Mouse (Mus musculus): ENCODE data around the gene Accsl. TPM values are rescaled to one million over a fixed set of nuclear protein-coding genes. Genes with fewer than 3 reads are reported as not detected.

Gene Accsl
- polyA plus RNA-seq, 1 experiment from 2014 or later = not detected

DNA sequence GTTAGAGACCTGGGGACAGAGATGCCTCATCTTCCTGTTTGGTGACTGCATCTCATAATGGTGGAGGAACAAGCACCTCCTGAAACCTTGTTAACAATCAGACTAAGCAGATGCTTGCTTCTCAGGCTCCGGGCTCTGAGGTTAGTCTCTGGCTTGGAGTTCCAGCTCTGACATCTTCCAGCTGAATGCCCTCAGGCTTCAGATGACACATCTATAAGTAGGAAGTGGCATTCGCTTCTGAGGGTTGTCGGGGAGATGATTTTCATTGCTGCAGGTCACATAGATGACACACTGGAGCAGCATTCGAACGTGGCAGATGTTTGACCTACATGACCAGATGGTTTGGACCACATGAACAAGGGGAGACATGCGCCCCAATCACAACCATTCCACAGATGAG lies 19.4 kb upstream of the Accsl start:
- H3K36me3 ChIP-seq = no peaks in the 10 kb centered on the region
- no peaks in the 10 kb centered on the region for H3K9me3 ChIP-seq
- H3K4me3 ChIP-seq = no peak overlapping the region
- H3K27ac ChIP-seq = no peak overlapping the region
- no peaks in the 10 kb centered on the region for H3K27me3 ChIP-seq (ENCODE audit: insufficient read depth, poor library complexity, severe bottlenecking)
- no peak for DNase-seq (ENCODE audit: low spot score)
- WGBS = 91% methylated on average over 6 of the region's 6 CpGs
- H3K4me1 ChIP-seq (replicated peaks) = peaks cover 24% of the 10 kb centered on the region

DNA sequence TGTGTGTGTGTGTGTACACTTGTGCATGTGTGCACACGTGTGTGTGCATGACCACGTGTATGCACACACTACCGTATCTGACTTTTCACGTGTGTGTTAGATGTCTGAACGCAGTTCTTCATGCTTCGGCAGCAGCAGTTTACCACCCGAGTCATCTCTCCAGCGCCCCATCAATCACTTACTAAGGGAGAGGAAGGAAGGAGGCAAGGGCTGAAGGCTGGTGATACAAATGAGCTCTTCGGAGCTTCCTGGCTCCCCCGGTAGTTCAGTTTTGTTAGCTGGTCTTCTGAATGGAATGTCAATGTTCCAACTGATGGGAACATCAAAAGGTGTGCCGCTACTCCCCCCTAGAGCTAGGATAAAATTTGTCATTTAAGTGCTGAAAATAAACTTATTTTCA lies 18.3 kb upstream of the Accsl start:
- 85% methylated on average over 11 of the region's 11 CpGs for WGBS
- Histone ChIP-seq H3K27ac (no peak overlapping the region), H3K9me3 (no peaks in the 10 kb centered on the region), H3K4me3 (no peak overlapping the region), H3K4me1 (replicated peaks) (peaks cover 21% of the 10 kb centered on the region), H3K36me3 (no peaks in the 10 kb centered on the region), H3K27me3 (ENCODE audit: insufficient read depth, poor library complexity, severe bottlenecking) (no peaks in the 10 kb centered on the region)
- DNase-seq (ENCODE audit: low spot score) = no peak

GRCm38 (mm10) chr2:93886013-93886794 lies 17.2 kb upstream of the Accsl start:
- 70% methylated on average over 10 of the region's 10 CpGs for WGBS
- Histone ChIP-seq H3K27me3 (ENCODE audit: insufficient read depth, poor library complexity, severe bottlenecking) (no peaks in the 10 kb centered on the region), H3K4me1 (replicated peaks) (peaks cover 11% of the 10 kb centered on the region), H3K36me3 (no peaks in the 10 kb centered on the region), H3K4me3 (no peak overlapping the region), H3K9me3 (no peaks in the 10 kb centered on the region), H3K27ac (no peak overlapping the region; the same call in 1 of the 2 replicates)
- DNase-seq (ENCODE audit: low spot score) = no peak

DNA sequence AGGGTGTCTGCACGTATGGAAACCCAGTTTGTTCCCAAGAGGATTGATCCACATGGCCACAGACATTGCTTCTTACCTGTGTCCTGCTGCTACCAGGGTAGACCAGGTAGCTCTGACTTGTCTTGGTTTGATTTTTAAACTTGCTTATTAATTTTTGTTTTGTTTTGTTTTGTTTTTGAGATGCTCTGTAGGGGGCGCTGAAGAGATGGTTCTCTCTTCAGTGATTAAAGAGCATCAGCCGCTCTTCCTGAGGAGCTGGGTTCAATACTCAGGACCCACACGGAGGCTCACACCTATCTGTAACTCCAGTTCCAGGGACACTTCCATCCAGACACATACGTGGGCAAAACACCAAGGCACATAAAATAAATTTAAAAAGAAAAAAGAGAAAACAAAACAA lies 14.1 kb upstream of the Accsl start:
- no peaks in the 10 kb centered on the region for H3K4me1 ChIP-seq (replicated peaks)
- no peaks in the 10 kb centered on the region for H3K27me3 ChIP-seq (ENCODE audit: insufficient read depth, poor library complexity, severe bottlenecking)
- 57% methylated on average over 5 of the region's 5 CpGs for WGBS
- H3K9me3 ChIP-seq = no peaks in the 10 kb centered on the region
- no peaks in the 10 kb centered on the region for H3K36me3 ChIP-seq
- no peak overlapping the region for H3K27ac ChIP-seq
- DNase-seq (ENCODE audit: low spot score) = no peak
- no peak overlapping the region for H3K4me3 ChIP-seq

GRCm38 (mm10) chr2:93881640-93882367 lies 12.8 kb upstream of the Accsl start:
- Histone ChIP-seq H3K27me3 (ENCODE audit: insufficient read depth, poor library complexity, severe bottlenecking) (no peaks in the 10 kb centered on the region), H3K9me3 (no peaks in the 10 kb centered on the region), H3K36me3 (no peaks in the 10 kb centered on the region), H3K4me3 (no peak overlapping the region), H3K4me1 (replicated peaks) (no peaks in the 10 kb centered on the region), H3K27ac (peak overlapping the region; percentile 23; the same call in 1 of the 2 replicates)
- WGBS = 91% methylated on average over 9 of the region's 9 CpGs
- no peak for DNase-seq (ENCODE audit: low spot score)

DNA sequence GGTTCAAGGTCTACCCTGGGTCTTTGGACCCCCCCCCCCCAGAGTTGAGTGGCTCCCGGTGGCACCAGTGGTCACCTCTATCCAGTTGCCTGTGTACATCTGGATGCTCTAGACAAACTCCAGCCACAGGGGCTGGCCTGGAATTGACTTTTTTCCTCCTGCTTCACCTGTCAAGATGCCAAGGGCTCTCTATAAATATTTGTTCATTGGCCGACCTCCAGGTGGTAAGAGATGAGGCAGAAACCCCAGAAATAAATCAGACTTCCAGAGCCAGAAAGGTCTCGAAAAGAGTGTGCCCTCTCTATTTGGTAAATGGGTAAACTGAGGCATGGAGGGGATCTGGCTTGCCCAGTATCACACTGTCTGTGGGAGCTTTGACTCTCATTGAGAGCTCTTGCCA lies 12.0 kb upstream of the Accsl start:
- WGBS = 90% methylated on average over 3 of the region's 3 CpGs
- no peak overlapping the region for H3K4me3 ChIP-seq

GRCm38 (mm10) chr2:93880450-93880849 lies 11.5 kb upstream of the Accsl start:
- Histone ChIP-seq H3K36me3 (no peaks in the 10 kb centered on the region), H3K27me3 (ENCODE audit: insufficient read depth, poor library complexity, severe bottlenecking) (no peaks in the 10 kb centered on the region), H3K27ac (no peak overlapping the region), H3K9me3 (no peaks in the 10 kb centered on the region), H3K4me3 (no peak overlapping the region), H3K4me1 (replicated peaks) (no peaks in the 10 kb centered on the region)
- 72% methylated on average over 8 of the region's 8 CpGs for WGBS
- DNase-seq (ENCODE audit: low spot score) = no peak

More for the DNA sequence above, 12.0 kb upstream of the Accsl start:
- Histone ChIP-seq H3K36me3 (no peaks in the 10 kb centered on the region), H3K4me1 (replicated peaks) (no peaks in the 10 kb centered on the region), H3K9me3 (no peaks in the 10 kb centered on the region), H3K27me3 (ENCODE audit: insufficient read depth, poor library complexity, severe bottlenecking) (no peaks in the 10 kb centered on the region), H3K27ac (no peak overlapping the region)
- no peak for DNase-seq (ENCODE audit: low spot score)

- Histone ChIP-seq H3K4me1 (replicated peaks) (peaks cover 21% of the 10 kb centered on the region), H3K9me3 (no peaks in the 10 kb centered on the region), H3K27me3 (ENCODE audit: insufficient read depth, poor library complexity, severe bottlenecking) (no peaks in the 10 kb centered on the region), H3K36me3 (no peaks in the 10 kb centered on the region), H3K4me3 (no peak overlapping the region), H3K27ac (no peak overlapping the region)
- no peak for DNase-seq (ENCODE audit: low spot score)
- 73% methylated on average over 5 of the region's 5 CpGs for WGBS
Measured at GRCm38 (mm10) chr2:93877005-93877404, 8.0 kb upstream of the Accsl start.

DNA sequence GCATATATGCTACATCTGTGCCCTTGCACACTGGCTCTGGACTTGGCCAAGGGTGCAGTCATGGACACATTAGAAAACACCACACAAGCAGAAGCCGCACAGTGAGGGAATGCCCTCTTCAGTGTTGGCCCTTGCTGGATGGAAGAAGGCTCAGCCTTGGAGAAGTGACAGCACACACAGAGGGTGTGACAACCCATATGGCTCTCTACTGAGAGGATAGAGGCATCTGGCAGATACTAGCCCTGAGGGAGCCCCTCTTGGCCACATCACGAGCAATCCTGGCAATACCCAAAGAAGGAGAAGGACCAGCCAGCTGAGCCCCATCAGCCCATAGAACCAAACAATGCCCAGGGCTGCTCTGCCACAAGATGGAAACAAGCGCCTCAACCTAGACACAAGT lies 5.6 kb upstream of the Accsl start:
- WGBS = 85% methylated on average over 3 of the region's 3 CpGs
- no peaks in the 10 kb centered on the region for H3K9me3 ChIP-seq
- H3K27me3 ChIP-seq (ENCODE audit: insufficient read depth, poor library complexity, severe bottlenecking) = no peaks in the 10 kb centered on the region
- H3K4me1 ChIP-seq (replicated peaks) = peaks cover 21% of the 10 kb centered on the region
- H3K27ac ChIP-seq = peak overlapping the region; percentile 80
- no peaks in the 10 kb centered on the region for H3K36me3 ChIP-seq
- DNase-seq (ENCODE audit: low spot score) = no peak
- H3K4me3 ChIP-seq = no peak overlapping the region

DNA sequence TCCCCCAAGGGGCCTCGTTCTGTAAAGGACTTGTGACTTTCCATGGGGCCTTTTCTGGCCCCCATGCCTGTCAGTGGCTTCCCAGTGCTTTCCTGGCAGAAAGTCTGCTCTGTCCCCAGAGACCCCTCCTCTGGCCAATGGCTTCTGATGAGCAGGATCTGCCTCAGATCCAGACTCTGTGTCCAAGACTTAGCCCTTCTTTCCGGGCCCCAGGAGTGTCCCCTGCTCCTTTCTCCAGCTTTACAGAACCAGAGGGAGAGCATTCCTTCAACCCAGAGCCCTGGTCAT lies 5.2 kb upstream of the Accsl start:
- Histone ChIP-seq H3K4me3 (no peak overlapping the region), H3K9me3 (no peaks in the 10 kb centered on the region), H3K4me1 (replicated peaks) (peaks cover 21% of the 10 kb centered on the region), H3K27ac (peak overlapping the region; percentile 80), H3K27me3 (ENCODE audit: insufficient read depth, poor library complexity, severe bottlenecking) (no peaks in the 10 kb centered on the region), H3K36me3 (no peaks in the 10 kb centered on the region)
- no peak for DNase-seq (ENCODE audit: low spot score)
- 26% methylated on average over 2 of the region's 2 CpGs for WGBS

- H3K9me3 ChIP-seq = no peaks in the 10 kb centered on the region
- WGBS = 15% methylated on average over 12 of the region's 12 CpGs
- no peak overlapping the region for H3K4me3 ChIP-seq
- peak; percentile 47 for DNase-seq (ENCODE audit: low spot score)
- H3K36me3 ChIP-seq = no peaks in the 10 kb centered on the region
- H3K27me3 ChIP-seq (ENCODE audit: insufficient read depth, poor library complexity, severe bottlenecking) = no peaks in the 10 kb centered on the region
- H3K27ac ChIP-seq = peak overlapping the region; percentile 80
- H3K4me1 ChIP-seq (replicated peaks) = peaks cover 21% of the 10 kb centered on the region
Measured at GRCm38 (mm10) chr2:93873449-93874226, 4.7 kb upstream of the Accsl start.

- H3K4me3 ChIP-seq = no peak overlapping the region
- WGBS = 72% methylated on average over 7 of the region's 7 CpGs
- no peak for DNase-seq (ENCODE audit: low spot score)
- H3K4me1 ChIP-seq (replicated peaks) = peaks cover 21% of the 10 kb centered on the region
- no peaks in the 10 kb centered on the region for H3K36me3 ChIP-seq
- no peaks in the 10 kb centered on the region for H3K9me3 ChIP-seq
- H3K27me3 ChIP-seq (ENCODE audit: insufficient read depth, poor library complexity, severe bottlenecking) = no peaks in the 10 kb centered on the region
- H3K27ac ChIP-seq = no peak overlapping the region
Measured at GRCm38 (mm10) chr2:93872257-93872656, 3.3 kb upstream of the Accsl start.

DNA sequence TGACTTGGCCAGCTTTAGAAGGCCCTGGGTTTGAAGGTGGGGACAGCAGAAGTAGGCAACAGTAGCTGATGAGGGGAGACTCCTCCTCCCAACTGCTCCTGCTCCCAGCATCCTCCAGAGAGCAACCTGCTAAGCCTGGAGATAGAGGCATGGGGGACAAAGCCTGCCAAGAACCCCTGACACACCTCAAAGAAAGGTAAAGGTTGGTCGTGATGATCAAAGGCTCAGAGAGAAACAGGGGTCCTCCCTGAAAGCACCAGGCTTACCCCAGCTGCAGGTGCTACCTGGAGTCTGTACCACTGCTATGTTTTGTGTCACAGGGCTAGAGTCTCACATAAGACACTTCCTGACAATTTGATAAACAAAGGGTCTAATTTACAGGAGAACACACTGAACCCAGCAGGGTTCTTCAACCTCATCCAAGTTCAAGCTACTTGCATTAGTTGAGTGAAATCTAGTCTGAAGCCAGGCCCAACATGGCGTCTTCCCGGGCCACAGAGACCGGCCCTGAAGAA lies 2.5 kb upstream of the Accsl start:
- Histone ChIP-seq H3K27me3 (ENCODE audit: insufficient read depth, poor library complexity, severe bottlenecking) (no peaks in the 10 kb centered on the region), H3K4me3 (no peak overlapping the region), H3K9me3 (no peaks in the 10 kb centered on the region), H3K4me1 (replicated peaks) (peaks cover 21% of the 10 kb centered on the region), H3K27ac (peak overlapping the region; percentile 37; the same call in 1 of the 2 replicates), H3K36me3 (no peaks in the 10 kb centered on the region)
- no peak for DNase-seq (ENCODE audit: low spot score)
- 87% methylated on average over 4 of the region's 4 CpGs for WGBS
